Mouse (Mus musculus): Measurements from ENCODE around the gene Olfr49.
"Not testable (repeated sequence)": the region's sequence is repeated elsewhere in the genome, so short reads cannot be mapped to it uniquely, and the experiment has no call there.

The Olfr49 gene

DNA sequence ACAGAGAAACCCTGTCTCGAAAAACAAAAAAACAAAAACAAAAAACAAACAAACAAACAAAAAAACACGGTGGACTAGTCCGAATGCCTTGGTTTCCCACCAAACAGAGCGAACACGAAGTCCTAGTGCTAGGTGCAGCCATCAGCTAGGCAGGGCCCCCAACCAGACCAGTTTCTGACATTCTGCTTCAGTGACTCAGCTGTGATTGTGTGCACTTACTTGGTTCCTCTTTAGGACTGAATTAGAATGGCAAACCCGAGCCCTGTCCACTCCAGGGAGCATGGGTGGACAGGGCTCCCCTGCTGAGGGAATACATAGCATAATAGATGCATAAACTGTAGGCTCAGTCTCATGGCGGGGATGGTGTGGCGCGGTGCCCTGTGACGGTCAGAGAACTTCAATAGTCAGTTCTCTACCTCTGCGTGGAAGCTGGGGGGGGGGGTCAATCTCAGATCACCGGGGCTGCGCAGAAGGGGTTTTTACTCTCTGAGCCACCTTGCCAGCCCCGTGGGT is 54.0 kb downstream of the Olfr49 start:
- DNase-seq, result no peak

DNA sequence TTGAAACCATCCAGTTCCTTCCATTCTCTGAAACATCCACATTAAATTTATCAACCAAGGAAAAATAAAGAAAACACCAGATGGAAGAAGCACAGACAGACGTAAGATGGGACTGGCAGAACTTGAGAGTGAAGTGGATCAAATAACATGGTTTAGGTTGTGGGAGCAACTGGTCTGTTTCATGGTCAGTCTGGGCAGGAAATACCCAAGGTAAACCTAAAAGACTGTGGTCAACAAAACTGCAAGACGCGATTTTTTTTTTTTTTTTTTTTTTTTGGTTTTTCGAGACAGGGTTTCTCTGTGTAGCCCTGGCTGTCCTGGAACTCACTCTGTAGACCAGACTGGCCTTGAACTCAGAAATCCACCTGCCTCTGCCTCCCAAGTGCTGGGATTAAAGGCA is 54.9 kb downstream of the Olfr49 start:
- DNase-seq, result not testable (repeated sequence)

DNA sequence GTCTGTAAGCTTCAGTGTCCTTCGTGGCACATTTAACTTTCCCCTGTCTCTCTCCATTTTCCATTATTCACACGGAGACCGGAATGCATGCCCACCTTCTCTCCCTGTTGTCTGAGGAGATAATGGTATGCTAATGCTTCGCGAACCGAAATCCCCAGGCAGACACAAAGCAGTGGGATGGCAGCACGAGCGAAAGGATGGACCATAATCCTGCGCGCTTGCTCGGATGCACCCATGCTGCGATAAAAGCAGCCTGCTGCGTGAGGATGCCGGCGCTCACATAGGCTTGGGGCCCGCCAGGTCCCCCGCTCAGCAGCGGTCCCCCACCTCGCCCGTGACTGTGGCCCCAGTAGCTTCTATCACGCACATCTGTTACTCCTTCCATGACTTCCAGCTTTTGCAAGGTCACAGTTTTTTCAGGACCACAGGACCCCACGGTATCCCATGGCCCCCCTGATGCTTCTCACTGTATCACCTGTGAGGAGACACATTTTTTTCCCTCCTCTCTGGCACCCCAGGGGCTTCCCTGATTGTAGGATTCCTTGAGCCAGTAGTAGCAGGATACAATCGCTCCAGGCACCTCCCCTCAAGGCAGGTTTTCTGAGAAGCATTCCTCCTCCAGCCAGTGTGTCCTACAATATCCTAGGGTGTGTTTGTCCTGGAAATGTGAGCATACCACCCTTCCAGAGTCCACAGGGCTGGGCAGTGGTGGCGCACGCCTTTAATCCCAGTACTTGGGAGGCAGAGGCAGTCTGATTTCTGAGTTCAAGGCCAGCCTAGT is 55.6 kb downstream of the Olfr49 start:
- DNase-seq, result no peak

DNA sequence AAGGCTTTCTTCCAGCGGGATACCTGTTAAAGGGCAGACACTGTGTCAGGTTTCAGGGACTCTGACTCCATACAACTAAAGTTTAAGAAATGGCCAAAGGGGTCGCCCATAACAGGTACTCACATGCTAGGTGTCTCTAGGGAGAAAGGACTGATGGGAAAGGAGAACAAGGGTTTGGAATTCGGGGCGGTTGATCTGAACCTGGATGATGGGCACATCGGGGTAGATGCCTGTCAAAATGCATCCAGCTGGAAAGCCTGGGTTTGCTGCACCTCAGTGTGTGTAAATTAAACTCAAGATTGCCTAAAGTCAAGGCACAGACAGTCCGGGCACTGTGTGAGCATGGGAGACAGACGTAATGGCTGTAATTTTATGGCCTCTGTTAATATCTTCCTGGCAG is 56.2 kb downstream of the Olfr49 start:
- DNase-seq, result no peak
